Mouse (Mus musculus): ENCODE measurements at regions not wholly inside any gene's neighbourhood (a gene's known extent, or its start where the extent isn't known, plus 50 kb on each side); places are given as distances from the start of the nearest gene placed in this dataset.

DNA sequence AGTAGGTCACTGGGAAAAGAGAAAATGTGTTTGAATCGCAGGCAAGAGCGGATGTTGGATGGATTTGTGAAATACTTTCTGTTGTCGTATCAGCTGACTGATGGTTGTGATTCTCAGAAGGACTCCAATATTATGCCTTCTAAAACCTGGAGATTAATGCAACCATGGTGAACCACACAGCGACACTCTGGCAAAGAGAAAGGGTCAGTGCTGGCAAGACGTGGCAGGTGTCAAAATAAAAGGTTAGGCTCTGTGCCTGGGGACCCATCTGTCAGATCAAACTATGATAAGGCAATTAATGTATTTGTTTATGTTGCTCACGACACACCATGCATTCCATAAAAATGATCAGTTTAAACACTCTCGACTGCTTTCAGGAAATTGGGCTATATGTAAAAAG, 50.0 kb upstream of the Dpyd start:
- TF ChIP-seq CTCF (IDR thresholded peaks at IDR 0.05; ENCODE audit: low read depth) (no peak), EP300 (optimal IDR thresholded peaks at IDR 0.05) (no peak)

All from stomach, postnatal 0 days (tissue).